Mouse (Mus musculus): ENCODE data around the gene Kat6b. TPM values are rescaled to one million over a fixed set of nuclear protein-coding genes. Genes with fewer than 3 reads are reported as not detected.
A peak's percentile ranks its signal among the peaks of the same experiment; 100 is the strongest.

The Kat6b gene
- polyA plus RNA-seq, 1 experiment from 2014 or later = 13.5 TPM

DNA sequence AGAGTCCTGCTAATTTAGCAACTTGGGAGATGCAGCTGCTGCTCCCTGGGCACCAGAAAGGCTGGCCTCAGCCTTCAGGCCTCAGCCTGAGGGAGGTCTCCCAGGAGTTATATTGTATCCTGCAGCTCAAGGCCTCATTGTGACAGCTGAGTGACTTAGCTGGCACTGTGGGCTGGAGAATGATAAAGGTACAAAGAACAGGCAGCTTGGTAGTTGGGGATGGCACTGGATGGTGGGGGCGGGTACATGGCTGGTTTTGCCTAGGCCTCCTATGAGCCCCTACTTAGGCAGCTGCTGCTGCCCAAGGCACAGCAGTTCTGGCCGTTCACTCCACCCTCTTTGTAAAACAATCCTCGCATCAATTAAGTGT, 7.9 kb downstream of the Kat6b start:
- Histone ChIP-seq H3K4me2 (no peak overlapping the region), H3K9me3 (ENCODE audit: control insufficient read depth, low read length) (no peaks in the 10 kb centered on the region), H3K4me1 (ENCODE audit: control insufficient read depth, insufficient read depth, low read length) (0 out of 2 replicates have a peak, but pooled peaks cover 2% of the 10 kb centered on the region), H3K36me3 (ENCODE audit: control insufficient read depth, insufficient read depth, low read length) (no peaks in the 10 kb centered on the region), H3K9ac (ENCODE audit: low read length) (no peak overlapping the region), H3K27ac (ENCODE audit: low read depth, low read length) (peak overlapping the region; percentile 1; the same call in 1 of the 2 replicates), H3K27me3 (ENCODE audit: control insufficient read depth, insufficient read depth, low read length) (no peaks in the 10 kb centered on the region), H3K4me3 (ENCODE audit: low read depth, low read length) (no peak overlapping the region)
- no peak for ATAC-seq (ENCODE audit: low FRiP score)
- WGBS = 57% methylated on average over 3 of the region's 3 CpGs
- peak; percentile 73 for DNase-seq (ENCODE audit: low spot score, missing footprints)

DNA sequence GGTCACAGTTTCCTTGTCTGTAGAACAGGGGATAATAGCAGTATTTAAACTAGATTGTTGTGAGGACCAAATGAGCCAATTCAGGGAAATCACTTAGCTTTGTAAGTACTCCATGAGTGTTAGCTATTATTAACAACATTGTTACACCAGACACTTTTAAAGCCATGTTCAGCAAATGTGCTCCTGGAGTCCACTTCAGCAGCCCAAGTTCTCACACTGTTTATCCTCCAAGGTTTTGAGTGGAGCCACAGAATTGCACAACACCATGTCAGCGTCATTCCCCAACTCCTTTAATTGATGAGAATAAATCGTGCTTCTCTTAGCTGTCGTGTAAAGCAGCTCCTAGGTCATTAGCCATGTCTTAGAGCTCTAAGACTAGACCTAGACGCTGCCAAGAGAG, 8.9 kb downstream of the Kat6b start:
- H3K27me3 ChIP-seq (ENCODE audit: control insufficient read depth, insufficient read depth, low read length) = no peaks in the 10 kb centered on the region
- ATAC-seq (ENCODE audit: low FRiP score) = no peak
- WGBS = 79% methylated on average over 4 of the region's 4 CpGs

DNA sequence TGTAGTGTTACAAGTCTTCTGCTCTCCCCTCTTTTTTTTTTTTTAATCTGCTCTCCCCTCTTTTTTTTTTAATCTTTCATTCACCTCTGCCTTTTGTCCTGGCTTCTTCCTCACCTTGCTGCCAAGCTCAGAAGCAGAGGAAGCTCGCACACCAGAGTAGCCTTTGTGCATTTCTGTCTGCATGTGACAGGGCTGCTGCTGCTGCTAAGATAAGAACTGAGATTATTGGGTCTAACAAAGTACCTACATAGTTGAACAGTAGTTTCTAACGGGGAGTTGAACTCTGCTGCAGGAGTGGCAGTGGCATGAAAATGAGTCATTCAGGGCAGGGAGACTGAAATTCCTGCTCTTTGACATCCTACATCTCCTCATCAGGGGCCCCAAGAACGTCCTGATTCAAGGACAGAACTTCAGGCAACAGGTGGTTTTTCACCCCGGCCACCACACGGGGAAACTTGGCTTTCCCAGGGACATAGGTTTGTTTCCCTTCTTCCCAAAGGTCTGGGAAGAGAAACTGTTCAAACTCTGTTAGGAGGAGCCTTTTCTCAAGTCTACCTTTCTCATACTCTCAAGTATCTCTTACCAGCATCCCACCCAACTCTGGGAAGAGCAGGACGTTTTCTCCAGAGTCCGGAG, 17.2 kb downstream of the Kat6b start:
- H3K4me3 ChIP-seq (ENCODE audit: low read depth, low read length) = peak overlapping the region; percentile 51

More for the DNA sequence above, 8.9 kb downstream of the Kat6b start:
- H3K36me3 ChIP-seq (ENCODE audit: control insufficient read depth, insufficient read depth, low read length) = no peaks in the 10 kb centered on the region
- H3K27ac ChIP-seq (ENCODE audit: low read depth, low read length) = no peak overlapping the region
- no peak overlapping the region for H3K9ac ChIP-seq (ENCODE audit: low read length)
- no peak overlapping the region for H3K4me3 ChIP-seq (ENCODE audit: low read depth, low read length)
- DNase-seq (ENCODE audit: low spot score, missing footprints) = no peak
- H3K9me3 ChIP-seq (ENCODE audit: control insufficient read depth, low read length) = no peaks in the 10 kb centered on the region
- no peak overlapping the region for H3K4me2 ChIP-seq
- H3K4me1 ChIP-seq (ENCODE audit: control insufficient read depth, insufficient read depth, low read length) = 0 out of 2 replicates have a peak, but pooled peaks cover 2% of the 10 kb centered on the region

DNA sequence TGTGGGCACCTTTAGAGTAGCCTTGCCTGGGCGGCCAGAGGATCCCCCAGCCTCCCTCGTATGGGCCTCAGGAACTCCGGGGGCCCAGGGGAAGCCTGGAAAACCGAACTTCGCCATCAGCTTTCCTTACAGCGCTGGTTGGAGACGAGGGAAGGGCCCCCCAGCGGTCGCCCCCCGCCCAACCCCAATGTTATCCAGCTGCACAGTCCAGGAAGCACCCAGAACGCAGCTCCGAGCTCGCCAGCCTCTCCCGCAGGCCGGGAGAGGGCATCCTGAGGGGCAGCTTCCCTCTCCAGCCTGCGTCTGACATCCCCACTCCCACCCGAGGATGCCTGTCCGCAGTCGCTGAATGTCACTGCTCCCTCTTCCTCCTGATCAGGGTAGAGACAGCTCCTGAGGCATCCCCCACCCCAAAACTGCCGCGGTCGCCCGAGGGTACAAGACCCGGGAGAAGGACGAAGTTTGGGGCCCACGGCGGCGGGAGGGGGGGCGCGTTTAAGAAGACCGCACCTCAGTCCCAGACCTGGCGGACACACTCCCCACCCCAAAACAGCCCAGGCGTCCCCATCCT, 17.9 kb downstream of the Kat6b start:
- no peaks in the 10 kb centered on the region for H3K36me3 ChIP-seq (ENCODE audit: control insufficient read depth, insufficient read depth, low read length)
- peak overlapping the region; percentile 90 for H3K4me2 ChIP-seq
- DNase-seq (ENCODE audit: low spot score, missing footprints) = peak; percentile 96
- WGBS = under 1% methylated on average over 33 of the region's 33 CpGs
- H3K9me3 ChIP-seq (ENCODE audit: control insufficient read depth, low read length) = no peaks in the 10 kb centered on the region
- H3K27ac ChIP-seq (ENCODE audit: low read depth, low read length) = peak overlapping the region; percentile 99
- H3K27me3 ChIP-seq (ENCODE audit: control insufficient read depth, insufficient read depth, low read length) = no peaks in the 10 kb centered on the region
- no peak for ATAC-seq (ENCODE audit: low FRiP score)
- peak overlapping the region; percentile 81 for H3K9ac ChIP-seq (ENCODE audit: low read length)
- H3K4me1 ChIP-seq (ENCODE audit: control insufficient read depth, insufficient read depth, low read length) = peaks cover 17% of the 10 kb centered on the region
- peak overlapping the region; percentile 51 for H3K4me3 ChIP-seq (ENCODE audit: low read depth, low read length)

More for the DNA sequence above, 17.2 kb downstream of the Kat6b start:
- Histone ChIP-seq H3K27me3 (ENCODE audit: control insufficient read depth, insufficient read depth, low read length) (no peaks in the 10 kb centered on the region), H3K9me3 (ENCODE audit: control insufficient read depth, low read length) (no peaks in the 10 kb centered on the region), H3K27ac (ENCODE audit: low read depth, low read length) (peak overlapping the region; percentile 99; the same call in 1 of the 2 replicates), H3K4me2 (peak overlapping the region; percentile 90), H3K4me1 (ENCODE audit: control insufficient read depth, insufficient read depth, low read length) (peaks cover 17% of the 10 kb centered on the region), H3K36me3 (ENCODE audit: control insufficient read depth, insufficient read depth, low read length) (no peaks in the 10 kb centered on the region), H3K9ac (ENCODE audit: low read length) (peak overlapping the region; percentile 81)
- peak; percentile 89 for DNase-seq (ENCODE audit: low spot score, missing footprints)
- no peak for ATAC-seq (ENCODE audit: low FRiP score)
- 3% methylated on average over 7 of the region's 7 CpGs for WGBS

DNA sequence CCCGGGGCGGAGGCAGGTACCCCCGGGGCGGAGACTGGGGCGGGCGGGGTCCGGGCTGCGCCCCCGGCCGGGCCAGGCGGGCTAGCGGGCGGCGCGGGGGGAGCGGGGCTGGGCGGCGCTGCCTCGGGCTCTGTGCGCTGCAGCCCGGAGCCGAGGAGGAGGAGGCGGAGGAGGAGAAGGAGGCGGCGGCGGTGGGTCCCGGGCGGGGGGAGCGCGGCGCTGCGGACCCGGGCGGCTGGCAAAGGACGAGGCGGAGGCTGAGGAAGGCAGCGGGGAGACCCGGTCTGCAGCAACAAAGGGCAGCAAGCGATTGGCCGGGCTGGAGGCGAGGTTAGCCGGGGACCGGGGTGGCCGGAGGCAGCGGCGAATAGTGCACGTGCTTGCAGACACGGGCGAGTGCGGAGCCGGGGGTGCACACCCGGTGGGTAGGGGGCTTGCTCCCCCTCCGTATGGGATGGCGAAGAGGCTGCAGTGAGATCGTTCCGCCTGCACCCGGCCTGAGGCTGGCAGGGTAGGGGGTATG, 18.5 kb downstream of the Kat6b start:
- peak overlapping the region; percentile 99 for H3K27ac ChIP-seq (ENCODE audit: low read depth, low read length)
- H3K4me3 ChIP-seq (ENCODE audit: low read depth, low read length) = peak overlapping the region; percentile 51
- H3K4me2 ChIP-seq = peak overlapping the region; percentile 90
- H3K27me3 ChIP-seq (ENCODE audit: control insufficient read depth, insufficient read depth, low read length) = no peaks in the 10 kb centered on the region
- peak overlapping the region; percentile 81 for H3K9ac ChIP-seq (ENCODE audit: low read length)
- no peaks in the 10 kb centered on the region for H3K36me3 ChIP-seq (ENCODE audit: control insufficient read depth, insufficient read depth, low read length)
- ATAC-seq (ENCODE audit: low FRiP score) (peak; percentile 31), DNase-seq (ENCODE audit: low spot score, missing footprints) (no peak)
- H3K4me1 ChIP-seq (ENCODE audit: control insufficient read depth, insufficient read depth, low read length) = peaks cover 17% of the 10 kb centered on the region
- no peaks in the 10 kb centered on the region for H3K9me3 ChIP-seq (ENCODE audit: control insufficient read depth, low read length)
- WGBS = 0% methylated on average over 32 of the region's 57 CpGs

DNA sequence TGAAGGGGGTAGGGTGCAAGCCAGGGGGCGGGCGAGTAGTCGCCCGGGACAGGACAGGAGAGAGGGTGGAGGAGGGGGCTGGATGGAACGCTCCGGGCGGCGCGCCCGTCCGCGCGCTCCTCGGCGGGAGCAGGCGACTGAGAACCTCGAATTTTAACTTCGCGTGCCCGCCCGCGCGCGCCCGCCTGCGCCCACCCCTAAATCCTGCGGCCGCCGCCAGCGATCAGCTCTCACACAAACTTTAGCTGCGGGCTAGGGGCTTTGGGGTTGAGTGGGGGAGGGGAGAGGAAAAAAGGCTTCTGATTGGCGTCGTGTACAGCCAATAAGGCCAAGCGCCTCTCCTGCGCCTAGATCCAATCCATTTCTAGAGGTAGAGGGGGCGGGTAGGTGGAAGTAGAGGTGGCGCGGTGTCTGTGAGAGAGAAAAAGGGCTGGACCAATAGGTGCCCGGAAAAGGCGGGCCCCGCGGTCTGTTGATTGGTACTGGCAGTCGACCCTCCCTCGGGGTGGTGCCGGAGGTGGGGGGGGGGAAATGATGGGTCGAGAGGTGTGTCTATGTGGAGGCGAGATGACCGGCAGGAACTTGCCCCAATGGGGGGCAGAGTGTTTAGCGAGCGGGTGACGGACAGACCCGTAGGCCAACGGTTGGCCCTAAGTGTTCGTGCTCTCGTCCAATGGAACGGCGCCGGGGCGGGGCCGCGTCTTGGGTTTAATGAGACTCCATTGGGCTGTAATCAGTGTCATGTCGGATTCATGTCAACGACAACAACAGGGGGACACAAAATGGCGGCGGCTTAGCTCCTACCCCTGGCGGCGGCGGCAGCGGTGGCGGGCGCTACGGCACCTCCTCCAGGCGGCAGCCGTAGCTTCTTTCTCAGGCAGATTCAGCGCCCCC, 19.2 kb downstream of the Kat6b start:
- Histone ChIP-seq H3K27ac (ENCODE audit: low read depth, low read length) (peak overlapping the region; percentile 99), H3K9me3 (ENCODE audit: control insufficient read depth, low read length) (no peaks in the 10 kb centered on the region), H3K27me3 (ENCODE audit: control insufficient read depth, insufficient read depth, low read length) (no peaks in the 10 kb centered on the region), H3K4me3 (ENCODE audit: low read depth, low read length) (peak overlapping the region; percentile 51), H3K4me2 (peak overlapping the region; percentile 90), H3K4me1 (ENCODE audit: control insufficient read depth, insufficient read depth, low read length) (peaks cover 17% of the 10 kb centered on the region), H3K36me3 (ENCODE audit: control insufficient read depth, insufficient read depth, low read length) (no peaks in the 10 kb centered on the region), H3K9ac (ENCODE audit: low read length) (peak overlapping the region; percentile 84)
- WGBS = under 1% methylated on average over 64 of the region's 75 CpGs
- DNase-seq (ENCODE audit: low spot score, missing footprints) (peak; percentile 100), ATAC-seq (ENCODE audit: low FRiP score) (peak; percentile 95)

DNA sequence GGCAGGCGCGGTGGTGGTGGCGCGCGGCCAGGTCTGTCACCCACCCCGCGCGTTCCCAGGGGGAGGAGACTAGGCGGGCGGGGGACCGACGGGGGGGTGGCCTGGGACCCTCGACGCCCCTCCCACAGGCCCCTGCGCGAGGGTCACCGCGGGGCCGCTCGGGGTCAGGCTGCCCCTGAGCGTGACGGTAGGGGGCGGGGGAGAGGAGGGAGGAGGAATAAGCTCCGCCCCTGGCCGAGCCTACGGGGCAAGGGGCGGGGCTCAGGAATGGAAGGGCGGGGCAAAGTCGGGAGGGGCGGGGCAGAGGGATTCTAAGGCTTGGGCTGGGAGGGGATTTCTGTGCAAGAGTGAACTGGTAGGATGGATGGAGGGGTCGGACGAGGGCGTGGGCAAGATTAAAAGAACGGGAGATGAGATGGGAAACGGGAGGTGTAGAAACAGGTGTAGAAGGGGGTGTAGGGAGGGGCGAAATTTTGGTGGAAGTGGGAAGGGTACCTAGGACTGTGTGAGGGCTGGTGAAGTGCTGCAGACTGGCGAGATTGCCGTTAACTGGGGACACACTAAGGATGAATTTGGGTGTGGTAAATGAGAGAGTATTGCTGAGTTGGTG, 19.9 kb downstream of the Kat6b start:
- Histone ChIP-seq H3K9me3 (ENCODE audit: control insufficient read depth, low read length) (no peaks in the 10 kb centered on the region), H3K4me2 (peak overlapping the region; percentile 55)
- under 1% methylated on average over 32 of the region's 38 CpGs for WGBS

DNA sequence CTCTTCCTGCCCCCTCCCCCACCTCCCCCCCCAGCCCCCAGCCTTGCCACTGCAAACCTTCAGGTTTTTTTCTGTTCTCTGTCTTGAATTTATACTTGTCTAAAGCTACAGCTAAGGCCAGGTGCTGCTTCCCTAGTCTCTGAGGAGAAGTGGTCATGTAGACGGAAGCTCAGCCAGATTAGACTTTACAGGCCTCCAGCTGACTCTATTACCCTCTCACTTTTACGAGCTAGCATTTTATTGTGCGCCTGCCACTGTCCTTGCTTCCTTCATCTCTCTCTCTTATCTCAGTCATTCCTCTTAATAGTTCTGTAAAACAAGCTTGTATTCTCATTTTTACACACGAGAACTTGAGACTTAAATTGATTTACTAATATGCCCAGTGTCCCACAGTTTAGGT, 23.8 kb downstream of the Kat6b start:
- H3K4me2 ChIP-seq = no peak overlapping the region
- H3K27me3 ChIP-seq (ENCODE audit: control insufficient read depth, insufficient read depth, low read length) = no peaks in the 10 kb centered on the region
- no peak overlapping the region for H3K9ac ChIP-seq (ENCODE audit: low read length)
- WGBS = 88% methylated on average over 4 of the region's 4 CpGs
- peaks cover 9% of the 10 kb centered on the region for H3K4me1 ChIP-seq (ENCODE audit: control insufficient read depth, insufficient read depth, low read length)
- H3K36me3 ChIP-seq (ENCODE audit: control insufficient read depth, insufficient read depth, low read length) = no peaks in the 10 kb centered on the region
- H3K27ac ChIP-seq (ENCODE audit: low read depth, low read length) = no peak overlapping the region
- DNase-seq (ENCODE audit: low spot score, missing footprints) = no peak
- ATAC-seq (ENCODE audit: low FRiP score) = no peak
- H3K4me3 ChIP-seq (ENCODE audit: low read depth, low read length) = no peak overlapping the region
- H3K9me3 ChIP-seq (ENCODE audit: control insufficient read depth, low read length) = no peaks in the 10 kb centered on the region

More for the DNA sequence above, 19.9 kb downstream of the Kat6b start:
- Histone ChIP-seq H3K27me3 (ENCODE audit: control insufficient read depth, insufficient read depth, low read length) (no peaks in the 10 kb centered on the region), H3K4me3 (ENCODE audit: low read depth, low read length) (peak overlapping the region; percentile 51), H3K27ac (ENCODE audit: low read depth, low read length) (peak overlapping the region; percentile 96), H3K36me3 (ENCODE audit: control insufficient read depth, insufficient read depth, low read length) (no peaks in the 10 kb centered on the region), H3K4me1 (ENCODE audit: control insufficient read depth, insufficient read depth, low read length) (peaks cover 17% of the 10 kb centered on the region), H3K9ac (ENCODE audit: low read length) (peak overlapping the region; percentile 84)
- DNase-seq (ENCODE audit: low spot score, missing footprints) = peak; percentile 99
- peak; percentile 43 for ATAC-seq (ENCODE audit: low FRiP score)
